Mouse (Mus musculus): Measurements from ENCODE around the gene Tmem100.

- no peak for TF ChIP-seq CTCF (IDR thresholded peaks at IDR 0.05; ENCODE audit: low read depth)
- no peak for TF ChIP-seq EP300 (IDR thresholded peaks at IDR 0.05; ENCODE audit: low read depth)
Observed at GRCm38 (mm10) chr11:90057070-90057469, 26.9 kb downstream of the Tmem100 start.
